Mouse (Mus musculus) embryonic facial prominence, embryonic 12.5 days (tissue): Measurements from ENCODE around the gene Ugt1a2. TPM values are rescaled to one million over a fixed set of nuclear protein-coding genes. Genes with fewer than 3 reads are reported as not detected.

Experiments used
- ATAC-seq: fragments of 200-750 bp; cut with Nextera tagmentation; 2 replicates; pipeline ENCODE4 v1.8.0; 2017; ENCODE audit not compliant: insufficient number of reproducible peaks, insufficient read depth, low FRiP score, low TSS enrichment
- H3K27ac ChIP-seq: fragments of 300-500 bp; sonication (generic); 2 replicates; pipeline ENCODE4 v1.5.1; 2016; ENCODE audit warnings: mild to moderate bottlenecking
- H3K27me3 ChIP-seq: fragments of 300-500 bp; sonication (generic); 2 replicates; pipeline ENCODE4 v1.6.1; 2016; ENCODE audit warnings: mild to moderate bottlenecking, moderate library complexity
- H3K36me3 ChIP-seq: fragments of 300-500 bp; sonication (generic); 2 replicates; pipeline ENCODE4 v1.6.1; 2016; ENCODE audit warnings: mild to moderate bottlenecking
- H3K4me1 ChIP-seq: fragments of 300-500 bp; sonication (generic); 2 replicates; pipeline ENCODE4 v1.6.1; 2016
- H3K4me2 ChIP-seq: fragments of 300-500 bp; sonication (generic); replicated peaks from 2 replicates; pipeline ENCODE4 v1.6.1; 2016; ENCODE audit warnings: mild to moderate bottlenecking, moderate library complexity
- H3K4me3 ChIP-seq: fragments of 300-500 bp; sonication (generic); 2 replicates; pipeline ENCODE4 v1.5.1; 2016; ENCODE audit warnings: mild to moderate bottlenecking
- H3K9ac ChIP-seq: fragments of 300-500 bp; sonication (generic); 2 replicates; pipeline ENCODE4 v1.6.1; 2016; ENCODE audit warnings: mild to moderate bottlenecking, moderate library complexity
- H3K9me3 ChIP-seq: fragments of 300-500 bp; sonication (generic); 2 replicates; pipeline ENCODE4 v1.6.1; 2016; ENCODE audit warnings: mild to moderate bottlenecking, moderate library complexity
- WGBS: fragments of 180-500 bp; shearing (Covaris S2); methylation state at CpG from one replicate; pipeline ENCODE4 v1.1.7; 2016; 5-methylcytosine and 5-hydroxymethylcytosine counted together
- polyA plus RNA-seq: library from polyadenylated mRNA; unstranded; fragments of >200 nt; fragmentation: Nextera tagmentation; extraction: Ambion mirVana; gene quantifications from 2 replicates; pipeline ENCODE4 v1.2.1, GENCODE M21; 2016

Gene Ugt1a2
- polyA plus RNA-seq, 1 experiment from 2014 or later, result not detected

GRCm38 (mm10) chr1:88262255-88262654 lies 61.9 kb downstream of the Ugt1a2 start:
- peaks cover 81% of the 10 kb centered on the region for H3K36me3 ChIP-seq
- H3K4me2 ChIP-seq, result no peak overlapping the region
- no peak for ATAC-seq
- H3K4me3 ChIP-seq, result no peak overlapping the region
- 83% methylated on average over 4 of the region's 4 CpGs for WGBS
- H3K27me3 ChIP-seq, result no peaks in the 10 kb centered on the region
- H3K4me1 ChIP-seq, result no peaks in the 10 kb centered on the region
- H3K9me3 ChIP-seq, result peaks cover 37% of the 10 kb centered on the region
- no peak overlapping the region for H3K9ac ChIP-seq
- no peak overlapping the region for H3K27ac ChIP-seq

GRCm38 (mm10) chr1:88262961-88263360 lies 62.6 kb downstream of the Ugt1a2 start:
- WGBS, result 75% methylated on average over 6 of the region's 6 CpGs
- Histone ChIP-seq H3K36me3 (peaks cover 88% of the 10 kb centered on the region), H3K9me3 (peaks cover 29% of the 10 kb centered on the region), H3K9ac (no peak overlapping the region), H3K27ac (no peak overlapping the region), H3K4me3 (no peak overlapping the region), H3K4me2 (no peak overlapping the region), H3K27me3 (no peaks in the 10 kb centered on the region), H3K4me1 (no peaks in the 10 kb centered on the region)
- ATAC-seq, result no peak

- 89% methylated on average over 5 of the region's 5 CpGs for WGBS
- Histone ChIP-seq H3K27ac (no peak overlapping the region), H3K4me2 (no peak overlapping the region), H3K9me3 (peaks cover 24% of the 10 kb centered on the region; the same call in 1 of the 2 replicates), H3K9ac (no peak overlapping the region), H3K4me3 (no peak overlapping the region), H3K27me3 (no peaks in the 10 kb centered on the region), H3K4me1 (no peaks in the 10 kb centered on the region), H3K36me3 (peaks cover 96% of the 10 kb centered on the region)
- no peak for ATAC-seq
Measured at GRCm38 (mm10) chr1:88263778-88264177, 63.4 kb downstream of the Ugt1a2 start.

GRCm38 (mm10) chr1:88264237-88264868 lies 64.0 kb downstream of the Ugt1a2 start:
- no peaks in the 10 kb centered on the region for H3K4me1 ChIP-seq
- H3K9me3 ChIP-seq, result peaks cover 24% of the 10 kb centered on the region; the same call in 1 of the 2 replicates
- H3K9ac ChIP-seq, result no peak overlapping the region
- H3K27ac ChIP-seq, result no peak overlapping the region
- no peak overlapping the region for H3K4me2 ChIP-seq
- no peak for ATAC-seq
- H3K27me3 ChIP-seq, result no peaks in the 10 kb centered on the region
- H3K4me3 ChIP-seq, result no peak overlapping the region
- peaks cover 100% of the 10 kb centered on the region for H3K36me3 ChIP-seq
- 88% methylated on average over 7 of the region's 7 CpGs for WGBS

- Histone ChIP-seq H3K9ac (no peak overlapping the region), H3K9me3 (peaks cover 22% of the 10 kb centered on the region; the same call in 1 of the 2 replicates), H3K4me1 (no peaks in the 10 kb centered on the region), H3K4me3 (no peak overlapping the region), H3K27me3 (no peaks in the 10 kb centered on the region), H3K27ac (no peak overlapping the region), H3K4me2 (no peak overlapping the region), H3K36me3 (peaks cover 100% of the 10 kb centered on the region)
- ATAC-seq, result no peak
- 80% methylated on average over 4 of the region's 4 CpGs for WGBS
Measured at GRCm38 (mm10) chr1:88264869-88265240, 64.5 kb downstream of the Ugt1a2 start.

GRCm38 (mm10) chr1:88266123-88266522 lies 65.7 kb downstream of the Ugt1a2 start:
- H3K36me3 ChIP-seq, result peaks cover 90% of the 10 kb centered on the region
- H3K27me3 ChIP-seq, result no peaks in the 10 kb centered on the region
- ATAC-seq, result no peak
- H3K27ac ChIP-seq, result no peak overlapping the region
- H3K4me2 ChIP-seq, result no peak overlapping the region
- no peak overlapping the region for H3K9ac ChIP-seq
- WGBS, result 88% methylated on average over 13 of the region's 13 CpGs
- 0 out of 2 replicates have a peak, but pooled peaks cover 16% of the 10 kb centered on the region for H3K9me3 ChIP-seq
- no peak overlapping the region for H3K4me3 ChIP-seq
- no peaks in the 10 kb centered on the region for H3K4me1 ChIP-seq

- Histone ChIP-seq H3K27ac (no peak overlapping the region), H3K9ac (no peak overlapping the region), H3K36me3 (peaks cover 87% of the 10 kb centered on the region), H3K4me3 (no peak overlapping the region), H3K4me1 (no peaks in the 10 kb centered on the region), H3K27me3 (no peaks in the 10 kb centered on the region), H3K4me2 (no peak overlapping the region), H3K9me3 (0 out of 2 replicates have a peak, but pooled peaks cover 14% of the 10 kb centered on the region)
- 92% methylated on average over 6 of the region's 6 CpGs for WGBS
- ATAC-seq, result no peak
Measured at GRCm38 (mm10) chr1:88267489-88267888, 67.1 kb downstream of the Ugt1a2 start.

- peaks cover 87% of the 10 kb centered on the region for H3K36me3 ChIP-seq
- no peak overlapping the region for H3K4me2 ChIP-seq
- no peak overlapping the region for H3K9ac ChIP-seq
- 0 out of 2 replicates have a peak, but pooled peaks cover 14% of the 10 kb centered on the region for H3K9me3 ChIP-seq
- H3K27ac ChIP-seq, result no peak overlapping the region
- no peak for ATAC-seq
- H3K4me3 ChIP-seq, result no peak overlapping the region
- H3K4me1 ChIP-seq, result no peaks in the 10 kb centered on the region
- WGBS, result 86% methylated on average over 6 of the region's 6 CpGs
- no peaks in the 10 kb centered on the region for H3K27me3 ChIP-seq
Measured at GRCm38 (mm10) chr1:88268070-88268469, 67.7 kb downstream of the Ugt1a2 start.

Other genes starting within 250 kb of the Ugt1a2 start
- 53.1 and 53.2 TPM in 2 replicates for gene Usp40, start 192.1 kb upstream of the Ugt1a2 start, polyA plus RNA-seq
- gene Ugt1a10, start 145.2 kb upstream of the Ugt1a2 start, polyA plus RNA-seq, result not detected in 2 replicates
- not detected in 2 replicates for gene Ugt1a9, start 129.8 kb upstream of the Ugt1a2 start, polyA plus RNA-seq
- gene Ugt1a8, start 112.8 kb upstream of the Ugt1a2 start, polyA plus RNA-seq, result not detected in 2 replicates
- gene Ugt1a7c, start 105.5 kb upstream of the Ugt1a2 start, polyA plus RNA-seq, result 0.63 and 0.66 TPM in 2 replicates
- gene Ugt1a6b, start 97.3 kb upstream of the Ugt1a2 start, polyA plus RNA-seq, result not detected in 2 replicates
- gene Ugt1a6a, start 65.8 kb upstream of the Ugt1a2 start, polyA plus RNA-seq, result 1.1 and 1.5 TPM in 2 replicates
- not detected in 2 replicates for gene Ugt1a5, start 34.6 kb upstream of the Ugt1a2 start, polyA plus RNA-seq
- 16.1 and 17.0 TPM in 2 replicates for gene Dnajb3, start 5.2 kb downstream of the Ugt1a2 start, polyA plus RNA-seq
- not detected in 2 replicates for gene Ugt1a1, start 11.4 kb downstream of the Ugt1a2 start, polyA plus RNA-seq
- gene Mroh2a, start 26.4 kb downstream of the Ugt1a2 start, polyA plus RNA-seq, result 0.80 and 1.6 TPM in 2 replicates
- gene Hjurp, start 77.0 kb downstream of the Ugt1a2 start, polyA plus RNA-seq, result 231 and 234 TPM in 2 replicates
- not detected in 2 replicates for gene Trpm8, start 77.1 kb downstream of the Ugt1a2 start, polyA plus RNA-seq
- gene Spp2, start 206.4 kb downstream of the Ugt1a2 start, polyA plus RNA-seq, result not detected in 2 replicates